Mouse (Mus musculus) left cerebral cortex, adult 11 months (tissue): Measurements from ENCODE around the gene Rtn3.
A peak's percentile ranks its signal among the peaks of the same experiment; 100 is the strongest.
"Not testable (repeated sequence)": the region's sequence is repeated elsewhere in the genome, so short reads cannot be mapped to it uniquely, and the experiment has no call there.

Experiments used
- DNase-seq: peaks from one replicate; pipeline ENCODE4 v3.0.0; 2022; ENCODE audit warnings: low spot score

Rtn3 gene

DNA sequence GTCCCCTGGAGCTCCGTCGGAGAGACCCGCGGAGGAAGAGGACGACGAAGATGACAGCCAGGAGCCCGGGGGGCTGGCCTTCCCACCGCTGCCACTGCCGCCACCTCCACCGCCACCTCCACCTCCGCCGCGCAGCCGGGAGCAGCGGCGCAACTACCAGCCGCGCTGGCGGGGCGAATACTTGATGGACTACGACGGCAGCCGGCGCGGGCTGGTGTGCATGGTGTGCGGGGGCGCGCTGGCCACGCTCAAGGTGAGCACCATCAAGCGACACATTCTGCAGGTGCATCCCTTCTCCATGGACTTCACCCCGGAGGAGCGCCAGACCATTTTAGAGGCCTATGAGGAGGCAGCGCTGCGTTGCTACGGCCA, 60.4 kb downstream of the Rtn3 start:
- DNase-seq = no peak

DNA sequence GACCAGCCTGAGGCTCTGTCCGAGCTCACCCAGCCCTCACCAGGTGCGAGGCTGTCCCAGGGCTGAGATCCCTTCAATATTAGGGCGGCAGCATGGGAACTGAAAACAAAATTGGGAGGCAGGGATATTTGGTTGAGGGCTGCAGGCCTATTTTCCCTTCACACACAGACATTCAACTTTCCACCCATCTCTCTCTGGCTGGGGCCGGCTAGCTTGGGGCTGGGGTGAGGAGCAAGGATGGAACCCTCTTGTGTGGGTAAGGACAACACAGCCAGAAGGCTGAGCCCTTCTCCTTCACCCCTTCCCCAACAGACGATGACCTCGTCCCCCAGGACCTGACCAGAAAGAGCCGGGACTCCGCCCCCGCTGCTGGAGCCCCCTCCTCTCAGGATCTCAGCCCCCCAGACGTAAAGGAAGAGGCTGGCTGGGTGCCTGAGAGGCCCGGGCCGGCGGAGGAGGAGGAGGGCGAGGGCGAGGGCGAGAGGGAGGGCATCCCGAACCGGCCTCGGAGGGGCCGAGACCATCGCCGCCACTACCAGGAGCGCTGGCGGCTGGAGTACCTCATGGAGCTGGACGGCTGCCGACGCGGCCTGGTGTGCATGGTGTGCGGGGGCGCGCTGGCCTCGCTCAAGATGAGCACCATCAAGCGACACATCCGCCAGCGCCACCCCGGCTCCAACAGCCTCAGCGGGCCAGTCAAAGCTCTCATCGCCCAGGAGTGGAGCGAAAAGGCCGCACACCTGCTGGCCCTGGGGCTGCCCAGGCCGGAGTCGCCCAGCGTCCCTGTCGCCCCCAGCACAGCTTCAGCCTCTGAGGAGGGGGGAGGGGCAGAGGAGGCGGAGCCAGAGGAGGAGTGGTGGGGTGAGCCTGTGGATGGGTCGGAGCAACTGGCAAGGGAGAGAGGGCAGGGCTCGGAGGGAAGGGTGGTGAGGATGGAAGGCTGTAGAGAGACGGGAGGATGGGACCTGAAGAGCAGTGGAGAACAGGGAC, 61.2 kb downstream of the Rtn3 start:
- peak; percentile 68 for DNase-seq

DNA sequence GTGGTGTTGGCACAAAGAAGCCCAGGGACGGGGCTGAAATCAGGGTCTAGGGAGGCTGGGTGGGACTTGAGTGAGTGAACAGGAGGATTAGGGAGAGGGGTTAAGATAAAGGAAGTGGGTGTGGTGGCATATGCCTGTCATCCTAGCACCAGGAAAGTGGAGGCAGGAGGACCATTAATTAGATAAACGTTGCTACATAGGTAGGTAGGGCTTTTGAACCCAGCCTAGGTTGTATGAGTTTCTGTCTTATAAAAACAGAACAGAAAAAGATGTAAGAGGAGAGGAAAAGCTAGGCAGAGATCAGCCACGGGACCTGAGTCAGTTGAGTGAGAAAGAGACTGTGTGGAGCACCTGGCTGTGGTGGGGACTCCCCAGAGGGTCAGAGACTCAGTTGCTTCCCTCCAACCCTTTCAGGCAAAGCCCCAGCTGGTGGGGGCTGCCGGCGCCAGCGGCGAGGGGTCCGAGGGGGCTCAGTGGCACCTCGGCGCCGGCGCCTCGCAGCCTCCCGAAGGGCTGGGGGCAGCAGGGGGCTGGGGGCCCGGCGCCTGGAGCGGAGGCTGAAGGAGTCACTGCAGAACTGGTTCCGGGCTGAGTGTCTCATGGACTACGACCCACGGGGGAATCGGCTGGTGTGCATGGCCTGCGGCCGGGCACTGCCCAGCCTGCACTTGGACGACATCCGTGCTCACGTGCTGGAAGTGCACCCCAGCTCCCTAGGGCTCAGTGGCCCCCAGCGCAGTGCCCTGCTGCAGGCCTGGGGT, 62.1 kb downstream of the Rtn3 start:
- DNase-seq = no peak

DNA sequence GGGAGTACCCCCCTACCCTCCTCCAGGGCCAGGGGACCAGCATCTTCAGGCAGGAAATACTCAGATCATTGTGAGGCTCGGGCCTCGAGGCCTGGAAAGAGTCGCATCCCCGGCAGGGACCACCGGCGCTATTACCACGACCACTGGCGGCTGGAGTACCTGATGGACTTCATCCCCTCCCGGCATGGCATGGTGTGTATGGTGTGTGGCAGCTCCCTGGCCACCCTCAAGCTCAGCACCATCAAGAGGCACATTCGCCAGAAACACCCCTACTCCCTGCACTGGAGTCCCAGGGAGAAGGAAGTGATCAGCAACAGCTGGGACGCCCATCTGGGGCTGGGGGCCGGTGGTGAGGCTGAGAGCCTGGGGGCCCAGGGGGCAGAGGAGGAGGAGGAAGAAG, 63.0 kb downstream of the Rtn3 start:
- no peak for DNase-seq

DNA sequence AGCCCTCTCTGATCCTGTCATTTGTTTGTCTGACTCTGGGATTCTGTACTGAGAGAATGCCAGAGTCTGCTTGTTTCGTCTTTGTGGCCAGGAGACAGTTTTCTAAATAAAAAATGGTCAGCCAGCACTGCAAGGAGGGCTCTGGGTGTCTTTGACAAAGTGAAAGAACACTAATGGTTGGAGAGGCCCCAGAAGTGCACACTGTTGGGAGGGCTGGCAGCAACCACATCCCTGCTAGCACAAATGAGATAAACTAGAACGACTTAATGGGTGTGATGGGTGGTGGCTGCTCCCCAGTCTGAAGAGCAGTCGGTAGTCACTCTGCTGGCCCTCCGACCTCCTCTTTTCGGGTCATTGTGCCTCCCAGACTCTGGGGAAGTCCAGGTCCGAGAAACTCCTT, 63.9 kb downstream of the Rtn3 start:
- no peak for DNase-seq

DNA sequence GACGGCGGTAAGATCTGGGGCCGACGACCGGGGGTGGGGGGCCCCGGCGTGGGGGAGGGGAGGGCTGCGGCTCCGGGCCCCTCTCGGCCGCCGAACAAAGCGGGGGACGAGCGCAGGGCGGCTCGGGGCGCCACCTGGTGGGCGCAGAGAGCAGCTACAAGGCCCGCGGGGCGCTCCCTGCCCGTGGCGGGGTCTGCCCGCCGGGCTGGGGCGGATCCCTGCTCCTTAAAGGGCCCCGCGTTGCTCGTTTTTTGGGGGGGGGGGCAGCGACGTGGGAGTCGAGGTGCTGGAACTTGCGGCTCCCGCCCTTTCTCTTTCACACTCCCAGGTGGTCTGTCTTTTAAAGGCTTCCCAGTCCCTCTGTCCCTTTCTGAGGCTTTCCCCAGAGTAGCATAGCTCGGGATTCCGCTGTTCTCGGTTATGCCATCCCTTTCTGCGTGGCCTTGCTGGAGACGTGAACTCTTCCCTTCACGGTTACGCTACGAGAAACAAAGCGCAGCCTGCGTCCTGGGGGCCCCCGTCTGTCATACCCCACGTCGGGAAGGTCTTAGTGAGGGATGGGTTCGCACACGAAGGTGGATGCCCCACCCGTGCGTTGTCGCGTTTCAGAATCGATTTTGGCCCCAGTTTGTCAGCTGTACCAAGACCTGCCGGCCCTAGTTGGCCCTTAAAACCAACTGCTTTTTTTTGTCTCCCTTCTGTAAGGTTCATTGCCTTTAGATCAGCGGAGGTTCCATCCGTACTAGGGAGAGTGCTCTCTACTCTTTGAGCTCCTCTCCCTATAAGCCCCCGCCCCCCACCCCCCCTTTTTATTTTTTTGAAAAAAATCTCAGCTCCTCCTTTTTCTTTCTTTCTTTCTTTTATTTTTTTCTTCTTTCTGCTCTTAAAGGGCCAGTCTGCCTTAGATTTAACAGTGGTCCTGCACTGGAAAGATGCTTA, 64.9 kb downstream of the Rtn3 start:
- no peak for DNase-seq

DNA sequence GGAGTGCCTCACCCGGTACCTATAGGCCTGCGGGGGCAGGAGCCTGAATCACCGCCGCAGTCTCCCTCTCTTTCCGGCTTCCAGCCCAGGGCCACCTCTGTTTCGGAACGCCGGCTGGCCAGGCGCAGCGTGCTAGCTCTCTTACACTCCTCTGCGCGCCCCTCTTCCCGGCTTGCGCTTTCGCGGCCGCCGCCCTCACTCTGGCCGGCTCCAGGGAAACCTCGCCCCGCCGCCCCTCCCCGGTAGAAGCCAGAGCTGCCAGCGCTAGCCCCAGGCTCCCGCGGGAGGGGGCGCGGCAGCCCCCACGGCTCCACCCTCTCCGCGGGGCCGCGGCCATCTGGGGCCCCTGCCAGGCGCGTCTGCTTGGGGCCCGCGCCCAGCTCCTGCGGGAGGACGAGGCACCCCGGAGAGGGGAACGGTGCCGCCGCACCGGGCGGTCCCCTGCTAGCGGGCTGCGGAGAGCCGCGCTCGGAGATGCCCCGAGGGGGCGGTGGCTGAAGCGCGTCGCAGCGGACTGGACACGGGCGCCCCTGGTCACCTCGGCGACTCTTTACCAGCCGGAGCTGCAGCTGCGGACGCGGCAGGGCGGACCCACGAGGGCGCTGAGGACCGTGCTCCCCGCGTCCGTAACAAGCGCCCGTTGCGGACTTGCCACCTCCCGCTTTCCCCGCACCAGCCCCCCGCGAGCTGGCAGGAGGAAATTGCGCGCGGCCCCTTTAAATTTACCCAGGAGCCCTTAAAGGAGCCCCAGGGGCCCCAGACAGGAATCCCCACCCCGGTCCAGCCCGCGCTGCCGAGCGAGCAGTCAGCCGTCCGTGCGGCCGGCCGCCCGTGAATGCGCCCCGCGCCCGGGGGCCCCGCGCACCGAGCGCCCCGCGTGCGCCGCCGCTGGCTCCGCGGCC, 66.0 kb downstream of the Rtn3 start, which contains the start of gene 2700081O15Rik:
Gene 2700081O15Rik, plus strand, starts transcription at position 792 of the 902 bp plus-strand sequence.
- DNase-seq = no peak

DNA sequence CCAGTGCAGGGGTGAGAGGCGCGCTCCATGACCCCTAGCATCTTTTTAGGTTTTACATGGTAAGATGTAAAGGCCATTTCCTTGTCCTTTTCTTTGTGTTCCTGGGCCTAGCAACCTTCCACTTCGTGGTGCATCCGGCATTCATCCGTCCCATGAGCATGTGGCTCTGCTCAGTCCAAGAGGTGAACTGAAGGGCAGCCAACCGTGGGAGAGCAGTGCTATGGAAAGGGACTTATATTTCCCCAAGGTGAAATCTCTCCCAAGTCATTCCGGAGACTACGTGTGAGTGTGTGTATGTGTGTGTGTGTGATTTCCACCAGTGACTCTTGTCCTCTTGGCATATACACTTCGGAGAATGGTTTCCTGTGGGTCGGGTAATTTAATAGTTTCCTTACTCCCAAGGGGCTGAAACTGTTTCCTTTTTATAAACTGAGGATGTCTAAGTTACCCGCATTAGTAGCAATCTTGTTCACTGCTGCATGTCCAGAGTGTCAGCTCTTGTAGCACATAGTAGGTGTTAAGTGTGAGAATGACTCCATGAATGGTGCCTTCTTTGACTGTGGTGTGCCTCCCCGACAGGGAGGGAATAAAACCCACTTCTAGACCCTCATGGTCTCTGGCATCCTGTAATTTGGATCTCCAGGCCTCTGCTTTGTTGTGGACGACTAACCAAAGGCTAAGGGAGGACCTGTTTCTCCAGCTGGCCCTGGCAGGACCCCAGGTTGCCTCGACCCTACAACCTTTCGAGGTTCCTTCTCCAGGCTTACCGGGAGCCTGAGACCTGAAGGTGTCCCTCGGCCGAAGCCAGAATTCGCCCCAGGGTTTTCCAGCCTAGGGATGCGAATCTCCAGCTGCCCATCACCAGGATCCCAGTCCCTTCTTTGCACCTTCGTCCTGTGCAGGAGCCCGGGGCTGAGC, 66.9 kb downstream of the Rtn3 start:
- no peak for DNase-seq

DNA sequence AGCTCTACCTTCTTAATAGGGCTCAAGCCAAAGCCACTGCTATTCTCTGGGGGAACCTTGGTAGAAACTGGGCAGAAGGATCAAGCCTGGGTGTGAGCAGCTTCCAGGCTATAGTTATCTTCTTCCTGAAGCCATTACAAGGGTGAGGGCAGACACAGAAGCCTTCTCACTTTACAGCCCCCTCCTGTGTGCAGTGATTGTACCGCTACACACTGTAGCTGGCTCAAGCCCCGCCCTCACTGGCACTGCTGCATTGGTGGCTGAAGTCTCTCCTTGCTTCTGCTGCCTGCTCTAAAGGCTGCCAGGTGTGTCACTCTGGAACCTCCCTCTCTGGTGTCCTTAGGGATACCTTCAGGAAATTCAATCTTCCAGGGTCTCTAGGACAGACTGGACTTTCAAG, 70.7 kb downstream of the Rtn3 start:
- no peak for DNase-seq

DNA sequence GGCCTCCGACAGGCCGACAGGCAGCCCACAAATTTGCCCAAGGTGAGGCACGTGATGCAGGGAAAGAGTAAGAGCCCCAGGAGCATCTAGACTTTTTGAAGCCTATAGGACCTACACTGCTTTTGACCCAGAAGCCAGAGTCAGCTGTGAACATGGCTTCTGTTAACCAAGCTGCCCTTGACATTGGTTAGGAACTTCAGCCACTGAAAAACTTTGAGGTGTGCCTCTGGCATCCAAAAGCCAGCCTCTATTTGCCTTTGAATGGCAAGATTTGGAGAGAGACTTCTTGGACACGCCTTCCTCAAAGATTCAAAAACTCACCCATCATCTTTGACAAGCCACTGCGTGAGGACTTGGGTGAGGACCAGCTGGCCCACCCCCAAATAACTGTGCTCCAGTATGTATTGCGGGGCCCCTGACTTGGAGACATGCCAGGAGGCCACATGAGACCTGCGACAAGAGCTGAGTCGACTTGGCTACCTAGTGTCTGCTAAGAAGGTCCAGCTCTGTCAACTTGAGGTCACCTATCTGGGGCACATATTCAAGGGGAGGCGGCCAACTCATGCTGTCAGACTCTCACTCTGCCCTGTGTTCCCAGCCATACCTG, 78.4 kb downstream of the Rtn3 start:
- DNase-seq = no peak

DNA sequence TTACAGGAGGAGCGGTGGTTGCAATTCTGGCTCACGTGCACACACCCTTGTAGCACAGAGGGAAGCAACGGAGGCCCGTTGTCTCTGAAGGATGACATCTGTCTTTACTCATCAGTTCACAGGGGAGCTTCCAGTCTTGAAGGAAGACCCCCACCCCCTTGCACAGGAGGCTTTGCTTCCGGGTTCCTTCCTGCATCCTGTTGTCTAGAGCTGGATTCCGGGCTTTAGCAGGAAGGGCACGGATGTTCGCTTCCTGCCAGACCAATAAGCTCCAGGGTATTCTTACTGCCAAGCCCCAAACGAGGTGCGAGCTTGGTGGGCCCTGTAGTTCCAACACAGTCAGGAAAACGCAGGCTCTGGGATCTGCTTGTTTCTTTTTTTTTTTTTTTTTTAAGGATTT, 82.4 kb downstream of the Rtn3 start:
- DNase-seq = no peak

DNA sequence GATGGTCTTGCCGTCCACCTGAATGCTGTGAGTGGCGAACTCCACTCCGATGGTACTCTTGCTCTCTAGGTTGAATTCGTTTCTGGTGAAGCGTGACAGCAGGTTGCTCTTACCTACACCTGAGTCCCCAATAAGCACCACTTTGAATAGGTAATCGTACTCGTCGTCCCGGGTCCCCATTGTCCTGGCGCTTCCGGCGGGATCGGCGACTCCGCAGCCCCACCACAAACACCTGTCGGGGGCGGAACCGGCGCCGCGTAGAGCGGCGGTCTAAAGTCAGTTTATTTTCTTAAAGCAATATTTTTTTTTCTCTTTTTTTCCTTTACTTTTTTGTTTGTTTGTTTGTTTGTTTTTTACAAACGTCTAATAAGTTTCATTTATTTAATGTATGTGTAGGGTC, 84.2 kb downstream of the Rtn3 start:
- not testable (repeated sequence) for DNase-seq

DNA sequence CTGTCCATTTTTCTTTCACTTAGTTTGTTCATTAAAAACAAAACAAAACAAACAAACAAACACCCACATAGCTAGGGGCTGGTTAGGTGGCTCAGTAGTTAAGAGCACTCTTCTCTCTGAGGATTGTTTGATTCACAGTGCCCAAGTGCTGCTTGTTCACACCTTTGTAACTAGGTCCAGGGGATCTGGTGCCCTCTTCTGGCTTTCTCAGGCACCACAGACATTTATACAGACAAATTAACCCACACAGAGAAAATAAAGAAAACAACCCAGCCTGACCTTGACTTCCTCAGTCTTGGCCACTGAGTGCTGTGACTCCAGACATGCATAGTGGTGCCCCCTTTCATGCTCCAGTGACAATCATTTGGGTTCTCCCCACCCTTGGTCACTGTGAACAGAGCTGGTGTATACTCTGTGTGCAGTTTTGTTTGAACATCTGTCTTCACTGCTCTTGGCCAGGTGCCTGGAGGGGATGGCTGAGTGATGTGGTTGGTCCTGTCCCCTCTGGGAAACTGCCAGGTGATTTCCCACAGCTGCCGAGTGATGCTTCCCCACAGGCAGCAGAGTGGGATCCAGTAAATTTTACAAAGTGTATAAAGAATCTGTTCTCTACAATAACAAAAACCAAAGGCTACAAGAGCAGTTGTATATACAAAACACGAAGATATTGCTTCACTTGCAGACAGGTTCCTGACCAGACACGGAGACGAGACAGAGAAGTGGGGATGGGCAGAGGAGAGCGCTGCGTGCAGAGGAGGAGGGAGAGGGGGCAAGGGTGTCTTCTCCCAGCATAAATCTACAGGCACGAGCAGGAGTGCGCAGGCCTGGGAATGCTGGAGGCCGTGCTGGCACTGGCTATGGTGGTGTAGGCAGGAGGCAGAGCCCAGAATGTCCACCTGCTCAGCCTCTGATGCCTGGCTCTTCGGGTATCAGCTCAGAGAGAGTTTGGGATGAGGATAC, 85.9 kb downstream of the Rtn3 start:
- not testable (repeated sequence) for DNase-seq

DNA sequence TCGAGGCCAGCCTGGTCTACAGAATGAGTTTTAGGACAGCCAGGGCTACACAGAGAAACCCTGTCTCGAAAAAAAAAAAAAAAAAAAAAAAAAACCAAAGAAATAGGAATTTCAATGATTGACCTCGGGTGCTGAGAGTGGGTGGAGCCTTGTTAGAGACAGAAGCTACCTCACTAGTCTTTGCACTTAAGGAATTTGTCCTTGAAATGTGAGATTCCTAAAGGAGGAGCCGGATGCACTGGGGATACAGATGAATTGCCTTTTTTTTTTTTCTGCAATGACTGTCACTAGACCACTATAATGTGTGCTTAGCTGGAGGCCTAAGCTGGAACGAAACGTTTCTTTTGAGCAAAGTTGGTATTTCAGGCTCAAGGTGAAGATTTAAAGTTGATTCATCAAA, 94.6 kb downstream of the Rtn3 start:
- DNase-seq = no peak

DNA sequence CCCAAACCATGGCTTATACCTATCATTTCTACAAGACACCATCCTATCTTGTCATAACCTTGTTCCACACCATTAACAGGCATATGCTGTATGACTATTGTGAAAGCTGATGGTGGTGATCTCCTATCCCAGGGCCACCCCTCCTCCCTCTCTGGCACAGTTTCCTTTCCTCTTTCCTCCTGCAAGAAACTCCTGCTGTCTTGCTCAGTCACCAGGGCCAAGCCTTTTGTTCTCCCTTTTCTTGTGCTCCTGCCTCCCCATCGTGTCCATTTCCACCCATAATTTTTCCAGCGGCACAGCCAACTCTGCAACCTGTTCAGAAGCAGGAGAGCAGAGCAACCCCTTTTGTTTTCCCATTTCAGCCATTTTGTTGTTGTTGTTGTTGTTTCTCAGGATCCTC, 97.0 kb downstream of the Rtn3 start:
- no peak for DNase-seq

DNA sequence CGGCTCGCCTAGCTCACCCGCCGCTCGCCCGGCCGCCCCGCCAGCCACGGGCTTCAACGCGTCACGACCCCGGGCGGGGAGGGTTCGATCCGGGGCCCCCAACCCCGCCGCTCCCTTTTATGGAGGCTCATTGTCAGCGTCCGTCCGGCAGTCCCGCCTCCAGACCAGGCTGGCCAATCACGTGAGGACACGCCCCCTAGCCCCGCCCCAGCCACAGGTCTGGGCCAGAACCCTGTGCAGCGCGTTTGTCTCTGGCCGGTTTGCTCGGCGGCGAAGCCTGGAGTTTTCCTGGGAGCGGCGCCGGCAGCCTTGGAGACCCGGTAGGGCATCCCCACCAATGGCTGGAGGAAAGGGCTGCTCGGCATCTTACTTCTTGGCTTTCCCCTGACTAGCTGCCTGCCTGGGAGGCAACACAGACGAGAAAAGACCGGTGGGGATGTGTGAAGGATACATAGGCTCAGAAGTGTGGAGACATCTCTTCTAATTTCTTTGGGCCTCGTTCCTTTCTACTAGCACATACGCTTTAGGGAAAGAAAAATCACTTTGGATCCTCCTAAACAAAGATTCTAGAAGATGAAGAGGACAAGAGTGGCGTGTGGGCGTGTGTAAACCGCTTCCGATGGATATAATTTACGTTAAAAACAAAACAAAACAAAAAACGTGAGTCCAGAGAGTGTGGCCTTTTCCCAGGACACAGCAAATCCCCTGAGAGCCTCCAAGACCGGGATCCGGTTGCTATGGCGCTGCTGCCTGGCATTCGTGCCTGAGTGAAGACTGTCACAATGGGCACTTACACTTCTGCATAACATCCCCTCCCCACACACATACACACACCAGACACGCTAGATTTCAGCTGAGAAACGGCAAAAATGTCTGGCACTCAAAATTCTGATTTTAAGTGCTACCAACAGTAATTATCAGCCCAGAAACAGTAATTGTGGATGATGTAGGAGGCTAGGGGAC, 99.9 kb downstream of the Rtn3 start, which contains the start of gene Spindoc:
Gene Spindoc, minus strand, starts transcription at position 92 of the 963 bp plus-strand sequence.
- DNase-seq = peak; percentile 95
